Mouse (Mus musculus) forebrain, embryonic 11.5 days (tissue): Measurements from ENCODE around the gene Col27a1. TPM values are rescaled to one million over a fixed set of nuclear protein-coding genes. Genes with fewer than 3 reads are reported as not detected.

Experiments
- ATAC-seq: fragments of 200-750 bp; cut with Nextera tagmentation; replicated peaks from 2 replicates; pipeline ENCODE4 v1.8.0; 2017; ENCODE audit warnings: moderate TSS enrichment; ENCODE audit not compliant: low FRiP score
- DNase-seq: peaks from one replicate; pipeline ENCODE4 v3.0.0-alpha.2; 2017; ENCODE audit warnings: low spot score
- H3K27ac ChIP-seq: fragments of 300-500 bp; sonication (generic); 2 replicates; pipeline ENCODE4 v1.5.1; 2014; ENCODE audit warnings: low read depth, low read length
- H3K27me3 ChIP-seq: fragments of 300-500 bp; sonication (generic); 2 replicates; pipeline ENCODE4 v1.6.1; 2014; ENCODE audit warnings: mild to moderate bottlenecking, low read length, mixed read lengths; ENCODE audit not compliant: control insufficient read depth, insufficient read depth
- H3K36me3 ChIP-seq: fragments of 300-500 bp; sonication (generic); 2 replicates; pipeline ENCODE4 v1.6.1; 2014; ENCODE audit warnings: mild to moderate bottlenecking, low read length, moderate library complexity, mixed read lengths; ENCODE audit not compliant: control insufficient read depth, insufficient read depth
- H3K4me1 ChIP-seq: fragments of 300-500 bp; sonication (generic); replicated peaks from 2 replicates; pipeline ENCODE4 v1.6.1; 2014; ENCODE audit warnings: low read length, mixed read lengths; ENCODE audit not compliant: control insufficient read depth, insufficient read depth
- H3K4me2 ChIP-seq: fragments of 300-500 bp; sonication (generic); 2 replicates; pipeline ENCODE4 v1.6.1; 2014; ENCODE audit warnings: low read depth, mild to moderate bottlenecking, low read length, moderate library complexity, mixed read lengths; ENCODE audit not compliant: severe bottlenecking
- H3K4me3 ChIP-seq: fragments of 300-500 bp; sonication (generic); 2 replicates; pipeline ENCODE4 v1.5.1; 2014; ENCODE audit warnings: low read depth, low read length
- H3K9ac ChIP-seq: fragments of 300-500 bp; sonication (generic); 2 replicates; pipeline ENCODE4 v1.6.1; 2014; ENCODE audit warnings: low read length
- H3K9me3 ChIP-seq: fragments of 300-500 bp; sonication (generic); 2 replicates; pipeline ENCODE4 v1.6.1; 2016; ENCODE audit warnings: low read length, mixed read lengths; ENCODE audit not compliant: control insufficient read depth
- WGBS: fragments of 180-500 bp; shearing (Covaris S2); extraction: QIAGEN DNeasy Blood & Tissue Kit; methylation state at CpG from one replicate; pipeline ENCODE4 v1.1.7; 2014; 5-methylcytosine and 5-hydroxymethylcytosine counted together
- polyA plus RNA-seq: library from polyadenylated mRNA; unstranded; fragments of >200 nt; fragmentation: Nextera tagmentation; extraction: Ambion mirVana; gene quantifications from 2 replicates; pipeline ENCODE4 v1.2.1, GENCODE M21; 2014

Col27a1 gene
- polyA plus RNA-seq, 1 experiment from 2014 or later = 3.6 TPM

- Histone ChIP-seq H3K9me3 (no peaks in the 10 kb centered on the region), H3K4me3 (no peak overlapping the region), H3K4me1 (0 out of 2 replicates have a peak, but pooled peaks cover 5% of the 10 kb centered on the region), H3K9ac (peak overlapping the region; percentile 20; the same call in 1 of the 2 replicates), H3K27ac (no peak overlapping the region), H3K36me3 (no peaks in the 10 kb centered on the region), H3K27me3 (no peaks in the 10 kb centered on the region), H3K4me2 (no peak overlapping the region)
- peak; percentile 47; the same call in 1 of the 2 replicates for ATAC-seq
- 77% methylated on average over 5 of the region's 5 CpGs for WGBS
- DNase-seq = no peak
These were observed 15.1 kb downstream of the Col27a1 start for GRCm38 (mm10) chr4:63228943-63229342.

DNA sequence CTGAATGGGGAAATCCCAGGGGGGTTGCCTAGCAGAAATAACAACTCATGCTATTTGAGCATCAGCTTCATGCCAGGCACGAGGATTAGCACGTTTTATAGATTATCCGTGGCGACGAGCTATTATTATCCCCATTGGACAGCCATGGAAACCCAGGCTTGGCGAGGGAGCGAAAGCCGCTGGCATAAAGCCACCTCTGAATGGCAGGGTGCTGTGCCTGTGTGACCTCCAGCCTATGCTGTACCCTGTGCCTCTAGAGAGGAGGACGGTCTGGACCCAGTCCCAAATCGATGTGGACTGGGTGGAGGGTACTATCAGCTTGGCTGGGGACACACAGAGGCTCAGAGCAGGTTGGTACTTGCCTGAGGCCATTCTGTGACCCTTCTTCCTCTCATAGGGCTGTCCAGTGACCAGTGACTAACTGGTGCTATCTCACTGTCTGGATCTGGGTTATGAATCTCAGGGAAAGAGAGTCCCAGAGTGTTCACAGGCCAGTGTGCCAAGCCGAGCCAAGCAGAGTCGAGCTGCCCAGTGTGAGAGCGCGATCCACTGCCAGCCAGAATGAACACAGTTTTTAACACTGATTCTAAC is 16.3 kb downstream of the Col27a1 start:
- no peaks in the 10 kb centered on the region for H3K27me3 ChIP-seq
- DNase-seq = no peak
- H3K4me3 ChIP-seq = no peak overlapping the region
- no peak overlapping the region for H3K4me2 ChIP-seq
- H3K36me3 ChIP-seq = no peaks in the 10 kb centered on the region
- 0 out of 2 replicates have a peak, but pooled peaks cover 5% of the 10 kb centered on the region for H3K4me1 ChIP-seq
- no peak overlapping the region for H3K27ac ChIP-seq
- no peaks in the 10 kb centered on the region for H3K9me3 ChIP-seq
- no peak for ATAC-seq
- WGBS = 77% methylated on average over 14 of the region's 14 CpGs
- H3K9ac ChIP-seq = no peak overlapping the region

DNA sequence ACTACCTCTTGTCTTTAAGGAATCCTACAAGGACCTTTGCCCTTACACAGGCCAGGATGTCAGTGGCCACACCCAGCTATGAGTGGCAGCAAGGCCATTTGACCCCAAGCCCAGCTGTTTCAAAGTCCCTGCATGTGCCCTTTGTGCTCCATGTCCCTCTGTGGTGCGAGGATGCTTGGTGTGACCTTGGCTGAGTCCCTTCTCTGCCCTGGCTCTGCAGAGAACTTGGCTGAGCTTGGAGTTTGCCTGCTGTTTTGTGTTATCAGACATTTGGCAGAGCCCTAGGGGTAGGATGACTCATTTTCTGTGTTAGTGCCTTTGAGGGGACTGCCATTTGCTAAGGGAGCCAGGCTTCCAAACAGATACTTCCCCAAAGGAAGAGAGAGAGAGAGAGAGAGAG is 17.3 kb downstream of the Col27a1 start:
- Histone ChIP-seq H3K4me1 (0 out of 2 replicates have a peak, but pooled peaks cover 5% of the 10 kb centered on the region), H3K27ac (no peak overlapping the region), H3K9me3 (no peaks in the 10 kb centered on the region), H3K4me2 (no peak overlapping the region), H3K9ac (no peak overlapping the region), H3K27me3 (no peaks in the 10 kb centered on the region), H3K4me3 (no peak overlapping the region), H3K36me3 (no peaks in the 10 kb centered on the region)
- no peak for ATAC-seq
- DNase-seq = no peak
- 79% methylated on average over 1 of the region's 1 CpGs for WGBS

DNA sequence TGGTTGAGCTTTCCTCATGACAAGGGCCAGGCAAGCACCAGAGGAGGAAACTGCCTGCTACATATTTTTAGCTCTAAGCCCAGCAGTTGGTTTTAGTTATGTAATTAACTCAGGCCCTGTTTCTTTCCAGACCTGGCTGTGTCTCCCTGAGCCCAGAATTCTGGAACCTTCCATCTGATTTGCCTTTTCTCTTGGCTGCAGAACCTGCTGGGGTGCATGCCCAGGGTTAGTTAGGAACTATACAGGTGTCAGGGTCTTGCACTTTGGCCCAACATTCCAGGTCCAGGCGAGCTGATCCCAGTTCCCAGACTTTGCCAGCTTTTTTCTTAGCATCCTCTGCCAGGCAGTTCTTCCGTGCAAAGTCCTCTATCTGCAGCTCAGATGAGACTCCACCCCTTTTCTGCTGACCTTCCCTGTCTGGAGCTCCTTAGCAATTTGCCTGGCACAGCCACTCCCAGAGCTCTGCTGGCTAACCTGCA is 18.8 kb downstream of the Col27a1 start:
- H3K4me3 ChIP-seq = no peak overlapping the region
- H3K27me3 ChIP-seq = no peaks in the 10 kb centered on the region
- no peaks in the 10 kb centered on the region for H3K36me3 ChIP-seq
- 48% methylated on average over 2 of the region's 2 CpGs for WGBS
- H3K27ac ChIP-seq = no peak overlapping the region
- DNase-seq (no peak), ATAC-seq (no peak)
- no peak overlapping the region for H3K4me2 ChIP-seq
- H3K4me1 ChIP-seq = 0 out of 2 replicates have a peak, but pooled peaks cover 5% of the 10 kb centered on the region
- H3K9me3 ChIP-seq = no peaks in the 10 kb centered on the region
- no peak overlapping the region for H3K9ac ChIP-seq

DNA sequence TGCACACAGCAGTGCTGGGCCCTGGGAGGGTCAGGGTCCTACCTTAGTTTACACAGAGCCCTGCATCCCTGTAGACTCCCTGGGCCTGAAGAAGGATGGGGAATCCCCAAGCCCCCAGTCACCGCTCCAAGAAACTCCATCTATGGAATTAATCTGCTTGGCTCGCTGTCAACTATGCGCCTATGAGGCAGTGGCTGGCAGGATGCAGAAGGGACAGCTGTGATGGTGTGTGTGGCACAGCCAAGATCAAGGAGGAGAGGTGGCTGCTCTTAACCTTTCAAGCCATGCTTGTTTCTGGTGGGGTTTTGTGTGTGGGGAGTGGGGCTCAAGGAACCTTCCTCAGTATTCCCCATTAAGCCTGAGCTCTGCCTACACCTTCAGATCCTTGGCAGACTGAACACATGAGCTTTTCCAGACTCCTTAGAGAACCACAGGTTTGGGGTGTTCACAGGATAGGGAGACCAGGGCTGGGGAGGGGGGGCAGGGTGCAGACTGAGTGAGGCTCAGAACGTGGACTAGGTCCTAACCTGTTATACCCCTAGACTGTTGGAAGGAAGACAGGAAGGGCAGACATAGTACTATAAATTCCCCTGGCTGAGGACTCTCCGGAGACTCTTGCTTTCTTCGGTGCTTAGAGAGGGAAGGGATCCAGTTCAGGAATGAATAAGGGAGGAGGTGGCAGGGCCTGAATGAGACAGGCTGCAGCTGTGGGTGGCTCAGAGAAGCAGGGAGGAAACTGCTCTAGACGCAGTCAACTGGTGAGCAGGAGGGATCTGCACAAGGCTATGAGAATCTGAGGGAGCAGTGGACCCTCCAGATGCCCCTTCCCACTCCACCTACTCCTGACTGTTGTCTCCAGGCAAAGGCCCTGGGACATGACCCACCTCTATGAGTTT is 20.0 kb downstream of the Col27a1 start:
- Histone ChIP-seq H3K4me2 (no peak overlapping the region), H3K27me3 (no peaks in the 10 kb centered on the region), H3K9me3 (no peaks in the 10 kb centered on the region), H3K9ac (no peak overlapping the region), H3K4me3 (no peak overlapping the region), H3K4me1 (0 out of 2 replicates have a peak, but pooled peaks cover 4% of the 10 kb centered on the region), H3K27ac (no peak overlapping the region), H3K36me3 (no peaks in the 10 kb centered on the region)
- no peak for ATAC-seq
- DNase-seq = no peak
- WGBS = 87% methylated on average over 7 of the region's 7 CpGs

DNA sequence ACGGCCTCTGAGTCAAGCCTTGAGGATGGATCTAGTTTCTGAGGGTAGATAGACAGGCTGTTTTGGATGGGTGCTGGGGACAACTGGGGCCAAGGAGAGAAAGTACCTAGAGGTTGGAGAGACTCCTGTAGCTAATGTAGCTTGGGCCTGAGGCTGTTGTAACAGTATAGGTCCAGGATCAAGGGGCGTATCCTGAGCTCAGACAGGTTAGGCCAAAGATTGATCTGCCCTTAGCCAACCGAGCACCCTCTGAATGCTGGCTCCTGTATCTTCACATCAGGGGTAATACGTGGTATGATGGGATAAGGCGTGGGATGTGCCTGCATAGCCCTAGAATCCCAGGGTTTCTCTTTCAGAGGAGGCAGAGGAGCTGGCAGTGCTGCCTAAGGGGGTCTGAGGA is 21.0 kb downstream of the Col27a1 start:
- H3K36me3 ChIP-seq = no peaks in the 10 kb centered on the region
- H3K4me2 ChIP-seq = no peak overlapping the region
- WGBS = 95% methylated on average over 5 of the region's 5 CpGs
- H3K9ac ChIP-seq = no peak overlapping the region
- no peak overlapping the region for H3K4me3 ChIP-seq
- no peaks in the 10 kb centered on the region for H3K27me3 ChIP-seq
- H3K4me1 ChIP-seq = no peaks in the 10 kb centered on the region
- ATAC-seq (no peak), DNase-seq (no peak)
- H3K27ac ChIP-seq = no peak overlapping the region
- no peaks in the 10 kb centered on the region for H3K9me3 ChIP-seq

- no peak overlapping the region for H3K27ac ChIP-seq
- no peaks in the 10 kb centered on the region for H3K27me3 ChIP-seq
- DNase-seq (no peak), ATAC-seq (no peak)
- H3K4me3 ChIP-seq = no peak overlapping the region
- no peaks in the 10 kb centered on the region for H3K4me1 ChIP-seq
- 77% methylated on average over 2 of the region's 2 CpGs for WGBS
- no peak overlapping the region for H3K9ac ChIP-seq
- H3K36me3 ChIP-seq = no peaks in the 10 kb centered on the region
- no peak overlapping the region for H3K4me2 ChIP-seq
- H3K9me3 ChIP-seq = no peaks in the 10 kb centered on the region; the same call in 1 of the 2 replicates
These were observed 22.4 kb downstream of the Col27a1 start for GRCm38 (mm10) chr4:63236235-63236634.

DNA sequence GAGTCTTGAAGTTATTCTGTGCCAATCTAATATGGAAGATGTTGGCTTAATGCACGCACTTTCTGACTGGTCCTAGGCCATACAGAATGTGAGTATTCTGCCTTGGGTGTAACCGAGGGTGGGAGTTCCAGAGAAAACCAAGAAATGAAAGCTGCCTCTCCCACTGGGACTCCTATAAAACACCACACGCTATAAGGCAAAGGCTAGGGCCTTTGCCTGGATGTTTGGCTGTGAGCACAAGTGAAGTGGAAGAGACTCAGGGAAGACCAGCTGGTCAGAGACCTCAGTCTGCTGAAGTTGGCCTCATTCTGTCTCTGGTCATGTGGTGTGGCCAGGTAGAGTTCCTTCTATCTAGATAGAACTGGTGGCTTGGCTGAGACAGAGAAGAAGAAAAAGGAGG is 23.4 kb downstream of the Col27a1 start:
- Histone ChIP-seq H3K36me3 (no peaks in the 10 kb centered on the region), H3K4me3 (no peak overlapping the region), H3K4me2 (no peak overlapping the region), H3K27me3 (no peaks in the 10 kb centered on the region), H3K4me1 (no peaks in the 10 kb centered on the region), H3K9me3 (no peaks in the 10 kb centered on the region; the same call in 1 of the 2 replicates), H3K9ac (no peak overlapping the region), H3K27ac (no peak overlapping the region)
- DNase-seq (no peak), ATAC-seq (no peak)
- WGBS = 81% methylated on average over 3 of the region's 3 CpGs
